Mouse (Mus musculus) lung, postnatal 0 days (tissue): ENCODE data around the gene Pfdn6. TPM values are rescaled to one million over a fixed set of nuclear protein-coding genes. Genes with fewer than 3 reads are reported as not detected.
"Not testable (repeated sequence)": the region's sequence is repeated elsewhere in the genome, so short reads cannot be mapped to it uniquely, and the experiment has no call there.

Experiments
- ATAC-seq: fragments of 200-750 bp; cut with Nextera tagmentation; 2 replicates; pipeline ENCODE4 v1.8.0; 2017; ENCODE audit warnings: moderate library complexity
- DNase-seq: peaks from one replicate; pipeline ENCODE4 v3.0.0-alpha.2; 2016; ENCODE audit warnings: low spot score
- H3K27ac ChIP-seq: fragments of 300-500 bp; sonication (generic); 2 replicates; pipeline ENCODE4 v1.5.1; 2014; ENCODE audit warnings: antibody characterized with exemption, mild to moderate bottlenecking, low read length, mixed read lengths
- H3K27me3 ChIP-seq: fragments of 300-500 bp; sonication (generic); replicated peaks from 2 replicates; pipeline ENCODE4 v1.6.1; 2014; ENCODE audit warnings: low read length, mixed read lengths; ENCODE audit not compliant: insufficient read depth
- H3K36me3 ChIP-seq: fragments of 300-500 bp; sonication (generic); 2 replicates; pipeline ENCODE4 v1.6.1; 2014; ENCODE audit warnings: low read length, mixed read lengths; ENCODE audit not compliant: insufficient read depth
- H3K4me1 ChIP-seq: fragments of 300-500 bp; sonication (generic); 2 replicates; pipeline ENCODE4 v1.6.1; 2014; ENCODE audit warnings: antibody characterized with exemption, low read depth, low read length, mixed read lengths; ENCODE audit not compliant: insufficient read depth
- H3K4me2 ChIP-seq: fragments of 300-500 bp; sonication (generic); replicated peaks from 2 replicates; pipeline ENCODE4 v1.6.1; 2014; ENCODE audit warnings: low read depth, mild to moderate bottlenecking, low read length, moderate library complexity, mixed read lengths
- H3K4me3 ChIP-seq: fragments of 300-500 bp; sonication (generic); 2 replicates; pipeline ENCODE4 v1.5.1; 2014; ENCODE audit warnings: low read depth, low read length
- H3K9ac ChIP-seq: fragments of 300-500 bp; sonication (generic); replicated peaks from 2 replicates; pipeline ENCODE4 v1.6.1; 2014; ENCODE audit warnings: low read depth, mild to moderate bottlenecking
- H3K9me3 ChIP-seq: fragments of 300-500 bp; sonication (generic); 2 replicates; pipeline ENCODE4 v1.6.1; 2016; ENCODE audit warnings: low read length, mixed read lengths
- CTCF ChIP-seq: IDR thresholded peaks from 2 replicates; pipeline ENCODE4 v1.5.1; 2016; ENCODE audit warnings: antibody characterized with exemption, mild to moderate bottlenecking
- EP300 ChIP-seq: IDR thresholded peaks from 2 replicates; pipeline ENCODE4 v1.6.1; 2016; ENCODE audit warnings: antibody characterized with exemption, mild to moderate bottlenecking, control low read depth
- WGBS: fragments of 180-500 bp; shearing (Covaris S2); extraction: QIAGEN DNeasy Blood & Tissue Kit; methylation state at CpG from one replicate; pipeline ENCODE4 v1.1.7; 2014; 5-methylcytosine and 5-hydroxymethylcytosine counted together
- polyA plus RNA-seq: library from polyadenylated mRNA; unstranded; fragments of >200 nt; fragmentation: Nextera tagmentation; extraction: Ambion mirVana; gene quantifications from 2 replicates; pipeline ENCODE4 v1.2.1, GENCODE M21; 2015

The Pfdn6 gene
- polyA plus RNA-seq, 1 experiment from 2014 or later = 103 TPM

GRCm38 (mm10) chr17:33902491-33902890 lies 37.7 kb downstream of the Pfdn6 start:
- DNase-seq (no peak), ATAC-seq (no peak)
- Histone ChIP-seq H3K4me3 (no peak overlapping the region), H3K4me1 (no peaks in the 10 kb centered on the region), H3K4me2 (no peak overlapping the region), H3K27ac (no peak overlapping the region), H3K9me3 (no peaks in the 10 kb centered on the region), H3K9ac (no peak overlapping the region), H3K36me3 (no peaks in the 10 kb centered on the region), H3K27me3 (no peaks in the 10 kb centered on the region)
- TF ChIP-seq EP300 (no peak), CTCF (no peak)
- 57% methylated on average over 7 of the region's 7 CpGs for WGBS

GRCm38 (mm10) chr17:33902079-33902478 lies 38.1 kb downstream of the Pfdn6 start:
- Histone ChIP-seq H3K4me1 (no peaks in the 10 kb centered on the region), H3K36me3 (no peaks in the 10 kb centered on the region), H3K9ac (no peak overlapping the region), H3K4me2 (no peak overlapping the region), H3K9me3 (no peaks in the 10 kb centered on the region), H3K27me3 (no peaks in the 10 kb centered on the region), H3K4me3 (no peak overlapping the region), H3K27ac (no peak overlapping the region)
- 46% methylated on average over 4 of the region's 4 CpGs for WGBS
- no peak for TF ChIP-seq EP300
- ATAC-seq (no peak), DNase-seq (no peak)

GRCm38 (mm10) chr17:33901653-33902052 lies 38.5 kb downstream of the Pfdn6 start:
- Histone ChIP-seq H3K9me3 (no peaks in the 10 kb centered on the region), H3K27me3 (no peaks in the 10 kb centered on the region), H3K36me3 (no peaks in the 10 kb centered on the region), H3K9ac (no peak overlapping the region), H3K4me1 (no peaks in the 10 kb centered on the region), H3K4me2 (no peak overlapping the region), H3K4me3 (no peak overlapping the region), H3K27ac (no peak overlapping the region)
- TF ChIP-seq CTCF (no peak), EP300 (no peak)
- ATAC-seq (no peak), DNase-seq (no peak)
- WGBS = 69% methylated on average over 4 of the region's 4 CpGs

GRCm38 (mm10) chr17:33900989-33901314 lies 39.2 kb downstream of the Pfdn6 start:
- Histone ChIP-seq H3K4me2 (no peak overlapping the region), H3K27me3 (no peaks in the 10 kb centered on the region), H3K9me3 (no peaks in the 10 kb centered on the region), H3K9ac (no peak overlapping the region), H3K36me3 (no peaks in the 10 kb centered on the region), H3K4me3 (no peak overlapping the region), H3K4me1 (no peaks in the 10 kb centered on the region), H3K27ac (no peak overlapping the region)
- 69% methylated on average over 4 of the region's 4 CpGs for WGBS
- no peak for TF ChIP-seq CTCF
- no peak for TF ChIP-seq EP300
- ATAC-seq (no peak), DNase-seq (no peak)

GRCm38 (mm10) chr17:33900281-33900988 lies 39.7 kb downstream of the Pfdn6 start:
- WGBS = 52% methylated on average over 7 of the region's 7 CpGs
- no peak overlapping the region for H3K9ac ChIP-seq
- H3K9me3 ChIP-seq = no peaks in the 10 kb centered on the region
- no peak overlapping the region for H3K4me3 ChIP-seq
- no peak for TF ChIP-seq EP300
- TF ChIP-seq CTCF = no peak
- DNase-seq = no peak
- no peak overlapping the region for H3K4me2 ChIP-seq
- H3K36me3 ChIP-seq = no peaks in the 10 kb centered on the region
- H3K4me1 ChIP-seq = no peaks in the 10 kb centered on the region
- H3K27ac ChIP-seq = no peak overlapping the region
- no peak for ATAC-seq
- H3K27me3 ChIP-seq = no peaks in the 10 kb centered on the region

- DNase-seq (no peak), ATAC-seq (no peak)
- no peak overlapping the region for H3K4me3 ChIP-seq
- H3K9me3 ChIP-seq = no peaks in the 10 kb centered on the region
- no peak overlapping the region for H3K27ac ChIP-seq
- no peak for TF ChIP-seq EP300
- no peak for TF ChIP-seq CTCF
- no peak overlapping the region for H3K9ac ChIP-seq
- no peaks in the 10 kb centered on the region for H3K4me1 ChIP-seq
- WGBS = 56% methylated on average over 4 of the region's 4 CpGs
- no peaks in the 10 kb centered on the region for H3K36me3 ChIP-seq
- H3K27me3 ChIP-seq = no peaks in the 10 kb centered on the region
- H3K4me2 ChIP-seq = no peak overlapping the region
Measured at GRCm38 (mm10) chr17:33899642-33900041, 40.5 kb downstream of the Pfdn6 start.

GRCm38 (mm10) chr17:33898193-33898592 lies 42.0 kb downstream of the Pfdn6 start:
- ATAC-seq = not testable (repeated sequence)
- 82% methylated on average over 4 of the region's 4 CpGs for WGBS

More at GRCm38 (mm10) chr17:33898193-33898592, 42.0 kb downstream of the Pfdn6 start:
- H3K4me2 ChIP-seq, H3K9me3 ChIP-seq, H3K9ac ChIP-seq, H3K4me1 ChIP-seq, H3K27me3 ChIP-seq, H3K4me3 ChIP-seq, H3K36me3 ChIP-seq, H3K27ac ChIP-seq, DNase-seq: not testable (repeated sequence)
